Mouse (Mus musculus): ENCODE data around the gene Tpi1.

DNA sequence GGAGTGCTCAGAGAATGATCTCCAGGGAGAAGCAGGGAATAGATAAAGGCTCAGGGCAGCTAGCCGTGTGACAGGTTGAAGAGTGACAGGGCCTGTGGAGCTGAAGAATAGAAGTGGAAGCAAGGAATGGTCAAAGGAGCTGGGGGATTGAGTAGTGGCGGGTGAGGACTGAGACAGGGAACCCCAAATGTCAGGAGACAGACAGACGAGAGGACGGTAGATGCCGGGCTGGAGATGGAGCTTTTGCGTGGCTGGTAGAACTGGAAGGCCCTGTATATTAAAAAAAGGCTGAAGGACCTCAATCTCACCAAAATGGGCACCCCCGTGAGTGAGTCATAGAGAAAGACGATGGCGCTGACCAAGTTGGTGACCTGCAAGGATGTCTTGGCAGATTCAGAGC lies 46.4 kb upstream of the Tpi1 start:
- TF ChIP-seq BHLHE40 (IDR thresholded peaks at IDR 0.05; ENCODE audit: borderline replicate concordance, low read depth, low read length): no peak
- TF ChIP-seq CTCF (IDR thresholded peaks at IDR 0.05 in 2 of 3, conservative IDR thresholded peaks at IDR 0.05 in 1 of 3; ENCODE audit: control insufficient read depth in 1 of 3, insufficient read depth in 1 of 3, low read depth in 2 of 3, low read length in 3 of 3, poor library complexity in 1 of 3, severe bottlenecking in 1 of 3): no peak
- TF ChIP-seq JUND (IDR thresholded peaks at IDR 0.05; ENCODE audit: low read depth, low read length): no peak
